Mouse (Mus musculus): Measurements from ENCODE around the gene Elk4.

DNA sequence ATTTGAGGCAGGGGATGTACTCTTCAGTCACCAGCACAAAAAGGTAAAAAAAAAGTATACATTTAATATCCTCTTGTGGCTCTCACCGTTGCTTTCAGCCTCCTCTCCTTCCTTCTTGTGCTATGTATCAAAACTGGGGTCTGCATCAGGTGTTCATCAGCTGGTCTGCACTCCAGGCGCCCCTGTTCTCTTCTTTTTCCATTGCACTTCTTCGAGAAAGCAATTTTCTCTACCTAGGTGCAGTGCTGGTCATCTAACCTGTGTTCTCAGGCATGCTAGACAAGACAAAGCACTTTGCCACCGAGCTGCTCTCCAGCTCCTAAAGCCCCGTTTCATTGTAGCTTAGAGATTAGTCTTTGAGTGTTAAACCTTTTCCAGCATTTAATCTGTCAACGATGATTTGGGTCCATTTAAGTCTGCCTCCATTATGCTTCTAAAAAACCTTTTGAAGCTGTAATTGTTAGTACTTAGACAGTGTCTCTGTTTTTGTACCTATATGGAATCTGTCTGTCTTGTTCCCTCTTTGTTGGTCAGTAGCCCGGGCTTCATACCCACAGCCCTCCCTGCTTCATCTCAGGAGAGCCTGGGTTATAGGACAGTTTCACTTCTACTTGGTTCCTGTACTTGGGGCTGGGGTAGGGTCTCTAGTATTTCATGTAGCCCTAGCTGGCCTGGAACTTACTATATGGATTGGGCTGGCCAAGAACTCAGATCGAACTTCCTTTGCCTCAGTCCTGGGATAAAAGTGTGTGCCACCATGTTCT lies 1.7 kb downstream of the Elk4 start:
- no peak for TF ChIP-seq CTCF (IDR thresholded peaks at IDR 0.05; ENCODE audit: low read depth)
- no peak for TF ChIP-seq EP300 (IDR thresholded peaks at IDR 0.05; ENCODE audit: low read depth)
